Mouse (Mus musculus) hematopoietic stem cell, adult 5-6 weeks (primary cell): ENCODE results near the gene Sugt1. TPM values are rescaled to one million over a fixed set of nuclear protein-coding genes. Genes with fewer than 3 reads are reported as not detected.

Source experiments
- ATAC-seq, 2 experiments: fragments of 125-278 bp in 1 of 2; replicated peaks in 1 of 2; 2 replicates each; pipeline ENCODE4 v1.8.0; 2016 to 2017; ENCODE audit warnings: inconsistent platforms in 2 of 2, mild to moderate bottlenecking in 2 of 2, moderate number of reproducible peaks in 2 of 2, low read depth in 1 of 2, moderate TSS enrichment in 1 of 2; ENCODE audit not compliant: low FRiP score in 2 of 2, poor library complexity in 2 of 2, severe bottlenecking in 2 of 2, insufficient read depth in 1 of 2, low TSS enrichment in 1 of 2
- total RNA-seq: library from RNA; stranded (forward); fragments of 172-1452, 232-1000 nt; gene quantifications from 2 replicates; pipeline ENCODE4 v1.2.3, GENCODE M21; 2017

Gene Sugt1
- total RNA-seq = 141 and 146 TPM in 2 replicates

GRCm38 (mm10) chr14:79587139-79587851, at the start of gene Sugt1:
Gene Sugt1, plus strand, starts transcription at chr14:79587691.
- peak; percentile 94 to 95 for ATAC-seq

DNA sequence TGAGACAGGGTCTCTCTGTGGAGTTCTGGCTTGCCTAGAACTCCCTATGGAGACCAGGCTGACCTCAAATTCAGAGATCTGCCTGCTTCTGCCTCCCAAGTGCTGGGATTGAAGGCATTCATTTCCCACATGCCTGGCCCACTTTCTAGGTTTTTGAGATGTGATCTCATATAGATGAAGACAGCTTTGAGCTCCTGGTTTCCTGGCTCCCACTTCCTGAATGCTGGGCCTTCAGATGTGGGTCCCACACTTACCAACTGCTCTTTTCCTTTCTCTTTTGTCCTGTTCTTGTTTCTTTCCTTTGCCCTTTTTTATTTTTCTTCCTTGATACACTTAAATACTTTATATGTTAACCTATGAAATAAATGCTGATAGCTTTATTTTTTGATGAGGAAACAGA, 49.6 kb upstream of the Sugt1 start:
- ATAC-seq = no peak

DNA sequence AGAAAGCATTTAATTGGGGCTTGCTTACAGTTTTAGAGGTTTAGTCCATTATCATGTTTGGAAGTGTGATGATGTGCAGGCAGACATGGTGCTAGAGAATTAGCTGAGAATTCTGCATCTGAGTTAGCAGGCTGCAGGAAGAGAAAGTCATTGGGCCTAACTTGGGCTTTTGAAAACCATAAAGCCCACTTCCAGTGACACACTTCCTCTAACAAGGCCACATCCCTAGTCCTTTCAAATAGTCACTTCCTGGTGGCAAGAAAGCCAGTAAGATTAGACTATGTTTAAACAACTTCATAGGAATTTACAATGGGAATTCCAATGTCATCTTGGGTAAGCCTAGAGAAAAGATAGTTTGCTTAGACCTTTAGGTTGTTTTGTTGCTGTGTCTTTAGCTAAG, 45.9 kb upstream of the Sugt1 start:
- ATAC-seq = peak; percentile 10 to 30; a peak in 1 of 4 replicates

GRCm38 (mm10) chr14:79549343-79549742, 38.1 kb upstream of the Sugt1 start:
- ATAC-seq = peak; percentile 59 to 78; a peak in 3 of 4 replicates

GRCm38 (mm10) chr14:79551929-79552328, 35.6 kb upstream of the Sugt1 start:
- ATAC-seq = no peak

DNA sequence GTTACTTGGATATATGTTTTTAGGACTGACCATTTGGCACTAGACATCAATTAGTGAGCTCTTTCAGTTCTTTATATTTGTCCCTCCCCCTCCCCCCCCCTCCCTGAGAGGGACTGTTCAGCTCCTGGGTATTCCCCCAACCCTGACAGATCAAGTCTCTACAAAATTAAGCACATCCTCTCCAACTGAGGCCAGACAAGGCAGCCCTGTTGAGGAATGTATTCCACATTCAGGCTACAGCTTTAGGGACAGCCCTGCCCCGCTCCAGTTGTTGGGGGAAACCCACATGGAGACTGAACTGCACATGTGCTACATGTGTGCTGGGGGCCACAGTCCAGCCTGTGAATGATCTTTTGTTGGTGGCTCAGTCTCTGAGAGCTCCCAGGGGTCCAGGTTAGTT, 34.6 kb upstream of the Sugt1 start:
- ATAC-seq = no peak

DNA sequence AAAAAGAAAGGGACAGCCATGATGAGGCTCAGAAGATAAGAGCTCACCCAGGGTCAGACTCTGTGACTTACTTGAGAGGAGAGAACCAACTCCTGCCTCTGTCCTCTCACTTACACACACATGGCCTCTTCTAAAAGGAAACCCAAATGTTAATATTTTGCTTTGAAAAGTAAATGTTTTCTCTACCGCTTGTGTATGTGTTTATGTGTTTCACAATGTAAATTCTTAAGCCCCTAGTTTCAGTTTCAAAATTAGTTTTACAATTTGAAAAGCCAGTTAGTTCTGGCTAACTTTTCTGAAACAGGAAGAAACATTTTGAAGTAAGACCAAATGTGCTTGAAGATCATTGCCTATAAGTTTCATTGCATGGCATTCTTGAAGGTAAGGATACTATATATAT, 29.7 kb upstream of the Sugt1 start:
- ATAC-seq = no peak

- ATAC-seq = peak; percentile 55 to 69
Measured at GRCm38 (mm10) chr14:79562745-79563144, 24.7 kb upstream of the Sugt1 start.

- ATAC-seq = 0 out of 4 replicates have a peak, but pooled peaks of 1 of the 2 experiments have one; percentile 31
Measured at GRCm38 (mm10) chr14:79564784-79565183, 22.7 kb upstream of the Sugt1 start.

GRCm38 (mm10) chr14:79573482-79574191, 13.9 kb upstream of the Sugt1 start:
- no peak for ATAC-seq

DNA sequence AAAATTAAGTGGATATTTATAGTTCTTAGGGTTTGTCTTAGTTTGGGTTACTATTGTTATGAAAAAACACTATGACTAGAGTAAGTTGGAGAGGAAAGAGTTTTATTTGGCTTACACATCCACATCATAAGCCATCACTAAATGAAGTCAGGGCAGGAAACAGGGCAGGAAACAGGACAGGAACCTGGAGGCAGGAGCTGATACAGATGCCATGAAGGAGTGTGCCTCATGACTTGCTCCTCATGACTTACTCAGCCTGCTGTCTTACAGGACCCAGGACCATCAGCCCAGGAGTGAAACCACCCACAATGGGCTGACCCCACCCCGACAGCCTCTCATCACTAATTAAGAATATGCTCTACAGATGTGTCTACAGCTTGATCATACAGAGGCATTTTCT, 13.1 kb upstream of the Sugt1 start:
- ATAC-seq = no peak

- no peak for ATAC-seq
Measured at GRCm38 (mm10) chr14:79583526-79584245, 3.8 kb upstream of the Sugt1 start.

GRCm38 (mm10) chr14:79586499-79587138, 872 bp upstream of the Sugt1 start:
- no peak for ATAC-seq

- no peak for ATAC-seq
Measured at GRCm38 (mm10) chr14:79587852-79588229, 350 bp downstream of the Sugt1 start.

DNA sequence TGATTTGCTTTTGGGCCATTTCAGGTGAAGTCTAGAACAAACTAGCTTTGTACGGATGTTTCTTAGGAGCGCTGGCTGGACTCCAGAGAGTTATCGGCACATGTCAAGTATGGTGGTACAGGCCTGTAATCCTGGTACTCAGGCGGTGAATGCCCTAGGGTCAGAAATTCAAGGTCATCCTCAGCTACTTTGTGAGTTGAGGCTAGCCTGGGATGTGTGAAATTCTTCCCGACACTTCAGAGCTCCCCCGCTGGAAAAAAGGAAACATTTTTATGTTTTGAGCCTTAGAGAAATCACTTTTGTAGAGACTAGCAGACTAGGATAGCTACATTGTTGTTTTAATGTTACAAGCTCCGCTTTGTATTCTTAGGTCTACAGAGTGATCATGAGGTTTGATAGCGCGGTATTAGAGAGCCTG, 1.1 kb downstream of the Sugt1 start:
- no peak for ATAC-seq

DNA sequence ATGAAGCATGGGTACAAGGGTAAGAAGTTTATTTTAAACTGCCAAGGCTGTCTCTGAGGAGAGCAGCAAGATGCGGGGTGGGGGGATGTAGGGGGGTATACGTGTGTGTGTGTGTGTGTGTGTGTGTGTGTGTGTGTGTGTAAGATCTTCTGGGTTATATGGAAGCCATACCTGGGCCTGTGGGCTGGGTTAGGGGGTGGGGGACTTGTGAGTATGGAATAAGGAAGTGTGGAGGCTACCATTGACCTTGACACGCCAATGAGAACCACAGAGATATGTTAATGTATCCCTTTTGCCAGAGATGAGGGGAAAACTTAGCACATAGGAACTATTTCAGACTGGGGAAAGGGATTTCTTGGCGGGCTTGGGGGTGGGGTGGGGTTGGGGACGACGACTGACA, 1.9 kb downstream of the Sugt1 start:
- no peak for ATAC-seq

DNA sequence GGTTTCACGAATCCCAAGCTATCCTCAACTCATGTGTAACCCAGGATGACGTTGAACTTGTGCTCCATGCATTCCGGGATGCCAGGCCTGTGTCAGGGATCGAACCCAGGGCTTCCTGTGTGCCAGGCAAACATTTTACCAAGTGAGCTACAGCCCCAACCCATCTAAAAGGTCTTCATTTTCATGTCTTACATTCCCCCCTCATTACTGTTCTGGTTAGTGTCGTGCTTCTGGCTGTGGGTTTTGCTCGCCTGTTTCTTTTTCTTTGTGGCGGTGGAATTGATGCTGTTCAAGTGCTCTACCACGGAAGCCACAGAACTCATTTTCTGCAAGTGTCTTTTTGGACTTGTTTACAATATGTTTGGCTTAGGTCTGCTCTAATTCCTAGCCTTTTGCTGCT, 3.4 kb downstream of the Sugt1 start:
- no peak for ATAC-seq

DNA sequence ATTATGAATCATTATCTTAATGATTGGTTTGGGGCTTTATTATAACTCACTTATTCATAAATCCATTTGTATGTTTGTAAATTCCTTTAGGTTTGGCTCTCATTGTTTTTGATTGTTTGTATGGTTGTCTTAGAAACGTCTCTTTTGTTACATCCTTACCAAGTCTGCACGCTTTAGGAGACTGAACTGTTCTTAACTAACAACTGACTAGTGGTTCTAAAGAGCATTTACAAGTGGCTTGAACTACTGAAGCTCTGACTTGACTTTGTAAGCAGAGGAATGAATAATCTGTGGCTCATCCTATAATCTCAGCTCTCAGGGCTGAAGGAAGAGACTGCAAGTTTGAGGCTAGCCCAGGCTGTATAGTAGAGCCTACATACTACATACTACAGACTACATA, 4.1 kb downstream of the Sugt1 start:
- ATAC-seq = no peak
